Mouse (Mus musculus): Measurements from ENCODE around the gene Psmd4. TPM values are rescaled to one million over a fixed set of nuclear protein-coding genes. Genes with fewer than 3 reads are reported as not detected.
"Not testable (repeated sequence)": the region's sequence is repeated elsewhere in the genome, so short reads cannot be mapped to it uniquely, and the experiment has no call there.

The Psmd4 gene
- polyA plus RNA-seq, 1 experiment from 2014 or later: 223 TPM

DNA sequence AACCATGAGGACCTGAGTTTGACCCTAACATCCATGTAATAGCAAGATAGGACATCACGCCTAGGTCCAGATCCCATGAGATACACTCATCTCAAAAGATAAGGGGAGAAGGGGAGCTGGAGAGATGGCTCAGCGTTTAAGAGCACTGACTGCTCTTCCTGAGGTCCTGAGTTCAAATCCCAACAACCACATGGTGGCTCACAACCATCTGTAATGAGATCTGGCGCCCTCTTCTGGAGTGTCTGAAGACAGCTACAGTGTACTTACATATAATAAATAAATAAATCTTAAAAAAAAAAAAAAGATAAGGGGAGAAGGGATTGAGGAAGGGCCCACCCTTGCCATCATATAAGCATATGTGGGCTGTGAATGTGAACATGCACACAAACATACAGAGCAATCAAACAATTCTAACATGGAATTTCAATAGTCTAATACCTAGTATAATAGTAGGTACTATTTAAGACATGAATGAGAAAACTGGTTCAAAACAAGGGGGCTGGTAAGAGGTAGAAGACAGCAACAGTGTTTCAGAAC lies 13.1 kb downstream of the Psmd4 start:
- WGBS: 75% methylated on average over 3 of the region's 3 CpGs
- H3K4me3 ChIP-seq (ENCODE audit: low read length): not testable (repeated sequence)

DNA sequence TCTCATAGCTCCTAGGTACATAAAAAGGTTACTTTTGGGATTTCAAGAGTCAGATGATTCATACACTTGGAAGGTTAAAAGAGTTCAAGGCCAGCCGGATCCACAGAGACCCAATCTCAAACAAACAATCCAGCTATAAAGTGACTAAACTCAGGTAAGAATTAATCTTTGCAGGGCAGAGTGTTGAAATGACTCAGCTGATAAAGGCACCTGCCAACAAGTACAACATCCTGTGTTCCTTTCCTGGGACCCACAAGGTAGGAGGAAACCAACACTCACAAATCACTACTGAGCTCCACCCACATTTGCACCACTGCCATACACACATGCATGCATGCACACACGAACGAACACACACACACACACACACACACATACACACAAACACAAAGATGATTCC lies 13.8 kb downstream of the Psmd4 start:
- Histone ChIP-seq H3K4me2 (ENCODE audit: low read depth, low read length) (no peak overlapping the region), H3K36me3 (ENCODE audit: control insufficient read depth, insufficient read depth) (peaks cover 27% of the 10 kb centered on the region), H3K9me3 (replicated peaks; ENCODE audit: control insufficient read depth, low read length) (no peaks in the 10 kb centered on the region), H3K27ac (ENCODE audit: low read length) (no peak overlapping the region), H3K4me3 (ENCODE audit: low read length) (no peak overlapping the region), H3K27me3 (ENCODE audit: control insufficient read depth, insufficient read depth, low read length) (no peaks in the 10 kb centered on the region), H3K9ac (ENCODE audit: low read length) (no peak overlapping the region), H3K4me1 (ENCODE audit: control insufficient read depth, insufficient read depth, low read length) (peaks cover 16% of the 10 kb centered on the region)
- no peak for ATAC-seq (replicated peaks; ENCODE audit: extremely low read depth, insufficient read depth, low FRiP score)
- WGBS: 71% methylated on average over 3 of the region's 3 CpGs

More for the DNA sequence above, 13.1 kb downstream of the Psmd4 start:
- not testable (repeated sequence) for H3K9ac ChIP-seq (ENCODE audit: low read length); H3K9me3 ChIP-seq (replicated peaks; ENCODE audit: control insufficient read depth, low read length); H3K27me3 ChIP-seq (ENCODE audit: control insufficient read depth, insufficient read depth, low read length); H3K4me2 ChIP-seq (ENCODE audit: low read depth, low read length); H3K27ac ChIP-seq (ENCODE audit: low read length); ATAC-seq (replicated peaks; ENCODE audit: extremely low read depth, insufficient read depth, low FRiP score)
- Histone ChIP-seq H3K36me3 (ENCODE audit: control insufficient read depth, insufficient read depth) (peaks cover 33% of the 10 kb centered on the region), H3K4me1 (ENCODE audit: control insufficient read depth, insufficient read depth, low read length) (peaks cover 13% of the 10 kb centered on the region)

DNA sequence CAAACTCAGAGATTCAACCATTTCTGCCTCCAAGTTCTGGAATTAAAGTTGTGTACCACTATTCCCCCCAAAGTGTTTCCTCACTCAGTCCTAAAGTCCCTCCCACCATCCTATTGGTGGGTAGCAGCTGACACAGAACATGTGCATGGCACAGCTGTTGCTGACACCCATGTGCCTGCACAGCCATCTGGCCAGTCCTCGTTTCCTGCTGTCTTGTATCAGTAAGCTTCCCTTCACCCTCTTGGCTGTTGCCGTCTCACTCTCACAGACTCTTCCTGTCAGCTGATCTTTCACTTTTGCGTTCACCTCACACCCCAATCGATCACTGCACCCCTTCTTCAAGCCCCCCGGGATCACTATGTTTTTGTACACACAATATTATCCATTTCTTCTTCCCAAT lies 14.7 kb downstream of the Psmd4 start:
- H3K9ac ChIP-seq (ENCODE audit: low read length): no peak overlapping the region
- no peaks in the 10 kb centered on the region for H3K9me3 ChIP-seq (replicated peaks; ENCODE audit: control insufficient read depth, low read length)
- H3K27ac ChIP-seq (ENCODE audit: low read length): no peak overlapping the region
- H3K4me3 ChIP-seq (ENCODE audit: low read length): no peak overlapping the region
- peaks cover 18% of the 10 kb centered on the region for H3K36me3 ChIP-seq (ENCODE audit: control insufficient read depth, insufficient read depth)
- no peak for ATAC-seq (replicated peaks; ENCODE audit: extremely low read depth, insufficient read depth, low FRiP score)
- no peaks in the 10 kb centered on the region for H3K27me3 ChIP-seq (ENCODE audit: control insufficient read depth, insufficient read depth, low read length)
- H3K4me2 ChIP-seq (ENCODE audit: low read depth, low read length): no peak overlapping the region
- 41% methylated on average over 5 of the region's 5 CpGs for WGBS
- peaks cover 16% of the 10 kb centered on the region for H3K4me1 ChIP-seq (ENCODE audit: control insufficient read depth, insufficient read depth, low read length)

DNA sequence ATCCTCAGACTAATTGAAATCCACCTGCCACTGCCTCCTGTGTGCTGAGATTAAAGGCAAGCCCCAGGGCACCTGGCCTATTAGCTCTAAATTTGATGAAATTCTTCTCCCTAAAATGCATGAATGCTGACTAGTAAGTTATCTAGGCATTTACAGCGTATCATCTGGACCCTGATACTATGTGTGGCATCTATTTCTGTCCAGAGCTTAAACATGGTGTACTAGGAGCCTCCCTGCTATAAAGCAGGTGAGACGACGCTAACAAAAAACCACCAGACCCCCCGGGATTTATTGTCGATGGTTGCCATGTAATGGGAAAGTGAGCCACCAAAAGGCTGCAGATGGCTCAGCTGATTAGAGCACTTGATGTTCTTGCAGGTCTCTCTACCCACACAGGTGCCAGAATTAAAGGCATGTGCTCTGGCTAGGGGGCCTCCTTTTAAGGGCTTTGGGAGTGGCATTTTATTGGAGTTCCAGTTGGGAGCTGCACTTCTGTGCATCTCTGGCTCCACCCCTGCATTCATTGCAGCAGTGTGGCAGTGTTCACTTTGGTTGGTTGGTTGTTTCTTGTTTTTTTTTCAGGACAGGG lies 15.3 kb downstream of the Psmd4 start:
- H3K4me1 ChIP-seq (ENCODE audit: control insufficient read depth, insufficient read depth, low read length): peaks cover 16% of the 10 kb centered on the region
- no peaks in the 10 kb centered on the region for H3K9me3 ChIP-seq (replicated peaks; ENCODE audit: control insufficient read depth, low read length)
- no peak overlapping the region for H3K9ac ChIP-seq (ENCODE audit: low read length)
- H3K36me3 ChIP-seq (ENCODE audit: control insufficient read depth, insufficient read depth): peaks cover 15% of the 10 kb centered on the region
- no peaks in the 10 kb centered on the region for H3K27me3 ChIP-seq (ENCODE audit: control insufficient read depth, insufficient read depth, low read length)
- ATAC-seq (replicated peaks; ENCODE audit: extremely low read depth, insufficient read depth, low FRiP score): no peak
- no peak overlapping the region for H3K4me3 ChIP-seq (ENCODE audit: low read length)
- no peak overlapping the region for H3K27ac ChIP-seq (ENCODE audit: low read length)
- WGBS: 61% methylated on average over 5 of the region's 5 CpGs
- no peak overlapping the region for H3K4me2 ChIP-seq (ENCODE audit: low read depth, low read length)

DNA sequence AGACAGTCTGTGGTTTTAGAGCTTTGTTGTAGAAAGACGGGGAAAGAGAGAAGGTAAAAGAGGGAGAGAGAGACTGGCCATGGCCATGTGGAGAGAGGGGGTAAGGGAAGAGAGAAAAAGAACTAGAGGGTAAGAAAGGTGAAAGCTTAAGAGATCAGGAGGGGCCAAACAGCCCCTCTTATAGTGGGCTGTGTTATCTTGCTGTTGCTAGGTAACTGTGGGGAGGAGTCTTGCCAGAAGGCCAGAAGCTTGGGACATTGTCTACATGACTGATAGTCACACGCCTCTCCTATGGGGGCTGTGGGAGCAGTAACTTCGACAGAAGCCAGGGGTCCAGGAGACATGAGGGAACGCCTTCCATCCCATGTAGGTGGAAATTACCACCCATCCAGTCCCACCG lies 17.2 kb downstream of the Psmd4 start:
- H3K9me3 ChIP-seq (replicated peaks; ENCODE audit: control insufficient read depth, low read length): no peaks in the 10 kb centered on the region
- H3K27me3 ChIP-seq (ENCODE audit: control insufficient read depth, insufficient read depth, low read length): no peaks in the 10 kb centered on the region
- H3K36me3 ChIP-seq (ENCODE audit: control insufficient read depth, insufficient read depth): no peaks in the 10 kb centered on the region
- H3K4me2 ChIP-seq (ENCODE audit: low read depth, low read length): peak overlapping the region; percentile 60
- no peak overlapping the region for H3K9ac ChIP-seq (ENCODE audit: low read length)
- H3K4me3 ChIP-seq (ENCODE audit: low read length): peak overlapping the region; percentile 36
- WGBS: 33% methylated on average over 5 of the region's 5 CpGs
- H3K27ac ChIP-seq (ENCODE audit: low read length): peak overlapping the region; percentile 70
- H3K4me1 ChIP-seq (ENCODE audit: control insufficient read depth, insufficient read depth, low read length): peaks cover 16% of the 10 kb centered on the region
- ATAC-seq (replicated peaks; ENCODE audit: extremely low read depth, insufficient read depth, low FRiP score): peak; percentile 26; the same call in 1 of the 2 replicates

DNA sequence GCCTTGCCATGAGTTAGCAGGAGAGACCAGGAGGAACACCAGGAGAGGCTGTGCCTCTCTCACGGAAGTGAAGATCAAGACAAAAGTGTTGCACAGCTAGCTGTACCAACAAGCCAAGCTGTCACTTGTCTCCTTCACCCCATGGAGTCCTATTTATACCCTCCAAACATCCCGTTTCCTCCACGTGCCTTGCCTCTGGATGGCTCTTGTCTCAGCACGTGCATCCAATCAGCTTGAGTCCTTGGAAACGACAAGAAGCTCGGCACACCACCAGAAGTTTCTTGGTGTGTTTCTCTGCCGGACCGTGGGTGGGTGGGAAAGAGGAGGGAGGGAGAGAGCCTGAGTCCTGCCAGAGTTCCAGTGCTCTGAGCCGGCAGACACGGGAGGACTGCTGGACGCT lies 17.9 kb downstream of the Psmd4 start:
- 8% methylated on average over 11 of the region's 11 CpGs for WGBS
- Histone ChIP-seq H3K27me3 (ENCODE audit: control insufficient read depth, insufficient read depth, low read length) (no peaks in the 10 kb centered on the region), H3K4me3 (ENCODE audit: low read length) (peak overlapping the region; percentile 36), H3K9ac (ENCODE audit: low read length) (peak overlapping the region; percentile 56), H3K27ac (ENCODE audit: low read length) (peak overlapping the region; percentile 70), H3K9me3 (replicated peaks; ENCODE audit: control insufficient read depth, low read length) (no peaks in the 10 kb centered on the region), H3K4me2 (ENCODE audit: low read depth, low read length) (peak overlapping the region; percentile 60), H3K36me3 (ENCODE audit: control insufficient read depth, insufficient read depth) (no peaks in the 10 kb centered on the region), H3K4me1 (ENCODE audit: control insufficient read depth, insufficient read depth, low read length) (peaks cover 16% of the 10 kb centered on the region)
- peak; percentile 76 for ATAC-seq (replicated peaks; ENCODE audit: extremely low read depth, insufficient read depth, low FRiP score)

DNA sequence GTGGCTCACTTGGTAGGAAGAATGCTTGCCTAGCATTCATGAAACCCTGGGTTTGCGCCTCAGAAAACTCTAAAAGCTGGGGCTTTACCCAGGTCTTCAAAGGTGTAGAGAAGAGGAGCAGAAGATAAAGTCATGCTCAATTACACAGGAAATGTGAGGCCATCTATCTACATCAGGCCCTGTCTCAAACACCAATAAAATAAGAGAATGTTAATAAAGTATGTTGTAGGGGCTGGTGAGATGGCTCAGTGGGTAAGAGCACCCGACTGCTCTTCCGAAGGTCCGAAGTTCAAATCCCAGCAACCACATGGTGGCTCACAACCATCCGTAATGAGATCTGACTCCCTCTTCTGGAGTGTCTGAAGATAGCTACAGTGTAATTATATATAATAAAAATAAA lies 21.5 kb downstream of the Psmd4 start:
- H3K4me2 ChIP-seq (ENCODE audit: low read depth, low read length); H3K9me3 ChIP-seq (replicated peaks; ENCODE audit: control insufficient read depth, low read length); H3K4me3 ChIP-seq (ENCODE audit: low read length); ATAC-seq (replicated peaks; ENCODE audit: extremely low read depth, insufficient read depth, low FRiP score); H3K27me3 ChIP-seq (ENCODE audit: control insufficient read depth, insufficient read depth, low read length); H3K36me3 ChIP-seq (ENCODE audit: control insufficient read depth, insufficient read depth); H3K27ac ChIP-seq (ENCODE audit: low read length); H3K9ac ChIP-seq (ENCODE audit: low read length): not testable (repeated sequence)
- 90% methylated on average over 5 of the region's 5 CpGs for WGBS
- H3K4me1 ChIP-seq (ENCODE audit: control insufficient read depth, insufficient read depth, low read length): peaks cover 19% of the 10 kb centered on the region

DNA sequence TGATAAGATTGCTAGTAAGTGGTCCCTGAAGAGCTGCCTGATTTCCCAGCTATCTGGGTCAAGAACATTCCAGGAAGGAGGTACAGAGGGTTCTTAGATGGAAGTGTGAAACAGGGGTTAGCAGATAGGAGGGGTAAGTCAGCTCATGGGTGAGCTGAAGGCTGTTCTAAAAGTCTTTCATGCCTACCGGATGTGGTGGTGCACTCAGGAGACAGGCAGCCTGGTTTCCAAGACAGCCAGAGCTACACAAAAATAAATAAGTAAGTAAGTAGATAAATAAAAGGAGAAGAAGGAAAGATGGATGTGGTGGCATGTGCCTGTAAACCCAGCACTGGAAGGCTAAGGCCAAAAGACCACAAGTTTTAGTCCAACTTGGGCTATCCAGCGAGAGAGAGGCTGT lies 23.7 kb downstream of the Psmd4 start:
- H3K27me3 ChIP-seq (ENCODE audit: control insufficient read depth, insufficient read depth, low read length): no peaks in the 10 kb centered on the region
- no peak overlapping the region for H3K4me3 ChIP-seq (ENCODE audit: low read length)
- H3K4me1 ChIP-seq (ENCODE audit: control insufficient read depth, insufficient read depth, low read length): peaks cover 13% of the 10 kb centered on the region
- no peak overlapping the region for H3K9ac ChIP-seq (ENCODE audit: low read length)
- H3K9me3 ChIP-seq (replicated peaks; ENCODE audit: control insufficient read depth, low read length): no peaks in the 10 kb centered on the region
- no peak overlapping the region for H3K27ac ChIP-seq (ENCODE audit: low read length)
- H3K36me3 ChIP-seq (ENCODE audit: control insufficient read depth, insufficient read depth): no peaks in the 10 kb centered on the region
- ATAC-seq (replicated peaks; ENCODE audit: extremely low read depth, insufficient read depth, low FRiP score): no peak
- WGBS: 71% methylated on average over 2 of the region's 2 CpGs
- H3K4me2 ChIP-seq (ENCODE audit: low read depth, low read length): no peak overlapping the region

DNA sequence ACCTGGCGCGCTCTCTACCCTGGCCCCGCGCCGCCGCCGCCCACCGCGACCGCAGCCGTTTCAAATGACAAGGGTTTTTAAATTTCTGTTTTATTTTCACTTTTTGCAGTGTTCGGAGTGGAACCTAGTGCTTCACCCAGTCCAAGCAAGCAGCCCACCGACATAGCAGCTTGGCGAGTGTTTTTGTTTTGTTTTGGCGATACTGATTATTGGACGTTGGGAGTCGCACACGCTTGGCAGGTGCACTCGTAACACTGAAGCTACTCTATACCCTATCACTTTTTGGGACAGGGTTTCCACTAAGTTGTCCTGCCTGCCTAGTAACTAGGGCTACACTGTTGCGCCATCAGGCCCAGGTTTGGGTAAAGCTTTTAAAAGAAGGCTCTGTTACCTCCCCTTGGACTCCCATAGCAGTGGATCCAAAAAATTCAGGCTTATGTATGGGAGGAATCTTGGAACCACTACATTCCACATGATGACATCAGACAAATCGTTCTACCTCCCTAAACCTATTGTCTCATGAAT lies 25.8 kb downstream of the Psmd4 start:
- Histone ChIP-seq H3K27ac (ENCODE audit: low read length) (peak overlapping the region; percentile 98), H3K4me3 (ENCODE audit: low read length) (peak overlapping the region; percentile 82), H3K36me3 (ENCODE audit: control insufficient read depth, insufficient read depth) (peaks cover 5% of the 10 kb centered on the region), H3K9ac (ENCODE audit: low read length) (peak overlapping the region; percentile 81), H3K4me1 (ENCODE audit: control insufficient read depth, insufficient read depth, low read length) (peaks cover 17% of the 10 kb centered on the region), H3K9me3 (replicated peaks; ENCODE audit: control insufficient read depth, low read length) (no peaks in the 10 kb centered on the region), H3K4me2 (ENCODE audit: low read depth, low read length) (peak overlapping the region; percentile 96), H3K27me3 (ENCODE audit: control insufficient read depth, insufficient read depth, low read length) (no peaks in the 10 kb centered on the region)
- ATAC-seq (replicated peaks; ENCODE audit: extremely low read depth, insufficient read depth, low FRiP score): no peak
- WGBS: 3% methylated on average over 21 of the region's 21 CpGs

Data from heart, embryonic 16.5 days (tissue).